Mouse (Mus musculus): Measurements from ENCODE around the gene 4930522H14Rik.

The 4930522H14Rik gene

GRCm38 (mm10) chr4:109475078-109475477 is 56.0 kb downstream of the 4930522H14Rik start:
- DNase-seq: no peak

- DNase-seq: no peak
These were observed 58.5 kb downstream of the 4930522H14Rik start for GRCm38 (mm10) chr4:109472566-109472965.

- DNase-seq: no peak
These were observed 59.5 kb downstream of the 4930522H14Rik start for GRCm38 (mm10) chr4:109471606-109472005.

GRCm38 (mm10) chr4:109467687-109468086 is 63.4 kb downstream of the 4930522H14Rik start:
- DNase-seq: no peak

GRCm38 (mm10) chr4:109463892-109464291 is 67.2 kb downstream of the 4930522H14Rik start:
- no peak for DNase-seq

- DNase-seq: no peak
These were observed 70.5 kb downstream of the 4930522H14Rik start for GRCm38 (mm10) chr4:109460421-109461179.

GRCm38 (mm10) chr4:109456821-109457220 is 74.3 kb downstream of the 4930522H14Rik start:
- DNase-seq: no peak

All from thymus, postnatal 4 days (tissue).